Mouse (Mus musculus) T-helper 17 cell (primary cell): ENCODE results near the gene Elovl1.

Experiments used
- in situ Hi-C, 2 experiments: fragments of 300-600 bp; cut with MboI, MseI; formaldehyde crosslinking; loops; 1 replicate in 1 of 2; 2 replicates in 1 of 2; pipeline ENCODE4 v1.15.1; 2025; ENCODE audit warnings: high pct_unique_total_duplicates in 2 of 2

The Elovl1 gene

DNA sequence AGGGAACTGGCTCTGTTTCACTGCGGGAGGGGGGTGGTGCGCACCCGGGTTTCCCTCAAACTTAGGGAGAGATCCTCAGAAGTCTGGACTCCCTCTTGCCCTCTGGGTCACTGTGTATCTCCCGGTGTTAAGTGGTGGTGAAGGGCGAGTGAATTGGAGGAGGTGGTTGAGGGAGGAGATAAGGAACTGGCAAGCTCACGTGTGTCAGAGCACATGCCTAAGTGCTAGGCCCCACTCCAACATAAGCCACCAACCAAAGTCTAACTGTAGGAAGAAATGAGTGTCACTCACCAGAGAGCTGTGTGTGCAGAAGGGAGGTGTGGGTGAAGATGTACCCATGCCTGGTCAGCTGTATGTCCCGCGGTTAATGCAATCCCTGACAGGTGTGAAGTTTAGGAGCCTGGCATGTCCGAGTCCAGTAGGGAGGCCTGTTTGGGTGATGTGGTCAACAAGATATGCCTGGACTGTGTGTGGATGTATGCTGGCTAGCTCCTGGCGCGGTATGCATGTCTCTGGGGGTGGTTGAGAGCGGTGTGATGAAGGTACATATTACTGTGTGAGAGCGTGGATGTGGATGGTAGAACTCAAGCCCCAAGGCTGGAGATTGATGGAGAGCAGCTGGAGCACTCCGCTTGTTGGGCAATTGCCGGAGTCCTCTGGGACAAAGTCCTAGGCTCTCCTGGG is 780 bp downstream of the Elovl1 start:
- in situ Hi-C loops: loop anchor here (10.0 to 25.0 kb wide), 3 partner anchors 534 to 1584 kb away; partner anchors contain the start of gene Dph2 (in 1 of the 2)

DNA sequence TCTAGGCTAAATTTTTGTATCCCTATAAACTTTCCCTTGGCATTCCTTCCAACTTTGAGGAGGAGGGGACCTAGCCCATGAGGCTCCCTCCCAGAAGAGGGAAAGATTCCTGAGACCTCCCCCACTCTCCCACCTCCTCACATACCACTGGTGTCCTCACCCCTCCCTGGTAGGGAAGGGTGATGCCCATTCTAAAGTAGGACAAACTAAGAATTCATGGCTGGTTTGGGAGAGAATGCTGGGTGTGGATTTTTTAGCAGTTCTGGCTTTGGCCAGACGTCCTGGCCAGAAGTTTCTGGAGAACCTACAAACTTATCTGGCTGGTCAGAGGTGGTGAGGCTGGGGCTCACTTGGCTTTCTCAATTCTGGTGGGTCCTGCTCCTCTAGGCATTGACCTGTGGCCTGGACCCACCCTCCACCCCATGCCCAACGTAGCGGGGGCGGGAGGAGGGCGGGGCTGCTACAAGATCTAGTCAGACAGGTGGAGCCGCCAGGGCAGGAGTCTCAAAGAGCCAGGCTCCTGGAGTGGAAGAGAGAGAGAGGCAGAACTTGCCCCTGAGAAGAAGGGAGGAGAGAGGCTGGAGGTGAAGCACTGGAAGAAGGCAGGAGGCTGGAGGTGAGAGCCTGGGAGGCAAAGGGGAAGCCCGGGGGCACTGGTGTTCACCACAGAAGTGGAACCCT is 1.5 kb downstream of the Elovl1 start:
- in situ Hi-C loops: loop anchor here (10.0 to 25.0 kb wide), 3 partner anchors 535 to 1583 kb away; partner anchors contain the start of gene Dph2 (in 1 of the 2)

DNA sequence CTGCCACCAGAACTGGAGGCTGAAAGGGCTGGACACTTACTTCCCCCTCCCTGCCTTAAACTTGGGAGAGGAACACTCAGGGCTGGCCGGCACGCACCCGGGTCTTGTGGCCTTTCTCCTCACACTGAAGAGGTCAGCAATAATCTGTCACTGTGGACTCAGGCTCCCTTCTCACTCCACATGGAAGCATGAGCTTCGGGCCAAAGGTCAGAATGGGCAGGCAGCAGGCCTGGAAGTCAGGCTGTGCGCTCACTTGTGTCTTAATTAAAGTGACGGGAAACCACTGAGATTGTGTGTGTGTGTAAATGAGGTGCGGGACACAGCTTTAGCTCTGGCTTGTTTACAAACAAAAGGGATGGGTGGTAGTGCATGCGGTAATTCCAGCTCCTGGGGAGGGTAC is 4.4 kb downstream of the Elovl1 start:
- in situ Hi-C loops: loop anchor here (10.0 to 25.0 kb wide), 3 partner anchors 258 to 1580 kb away; partner anchors contain the start of gene Ipo13 (in 1 of the 2)

GRCm38 (mm10) chr4:118436820-118437603 is 9.1 kb downstream of the Elovl1 start, which contains the start of gene Cdc20:
Gene Cdc20, minus strand, starts transcription at chr4:118437352.
- in situ Hi-C loops: loop anchor here (5.0 to 25.0 kb wide), 4 partner anchors 262 to 1575 kb away; partner anchors contain the start of gene Ipo13 (in 1 of the 2)

GRCm38 (mm10) chr4:118437829-118438253 is 9.9 kb downstream of the Elovl1 start:
- in situ Hi-C loops: loop anchor here (5.0 to 25.0 kb wide), 4 partner anchors 263 to 1574 kb away; partner anchors contain the start of gene Ipo13 (in 1 of the 2)

- in situ Hi-C loops: loop anchor here in 1 of 2 experiments (25.0 kb wide), 1 partner anchor 1567 kb away; no protein-coding TSS in a partner anchor
These were observed 17.2 kb downstream of the Elovl1 start for GRCm38 (mm10) chr4:118445088-118445487.

DNA sequence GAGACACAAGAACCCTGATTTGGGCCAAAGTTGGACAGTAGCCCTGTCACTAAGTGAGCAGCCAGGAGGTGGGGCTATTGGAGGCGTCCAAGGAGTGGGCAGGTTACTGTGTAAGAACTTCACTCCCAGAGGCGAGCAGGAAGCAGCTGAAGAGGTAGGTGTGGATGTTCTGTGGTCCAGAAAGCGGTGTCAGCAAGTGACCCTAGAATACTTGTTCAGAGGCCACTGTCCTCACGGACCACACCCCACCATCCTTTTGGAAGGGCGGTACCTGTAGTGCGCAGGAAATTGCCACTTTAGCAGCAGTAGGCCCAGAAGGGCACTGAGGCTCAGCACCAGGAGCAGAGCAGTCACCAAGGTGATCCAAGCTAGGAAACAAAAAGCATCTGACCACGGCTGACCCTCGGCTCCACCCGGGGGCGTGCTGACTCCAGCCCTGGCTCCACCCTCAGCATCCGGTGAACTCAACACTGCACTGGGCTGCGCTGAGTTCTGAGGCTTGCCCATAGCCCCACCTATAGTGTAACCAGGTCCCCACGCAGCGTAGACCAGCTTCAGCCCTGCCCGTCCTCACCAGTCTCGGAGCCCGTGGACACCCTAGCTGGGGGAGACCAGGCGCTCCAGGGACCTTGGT is 18.0 kb downstream of the Elovl1 start:
- in situ Hi-C loops: loop anchor here in 1 of 2 experiments (25.0 kb wide), 1 partner anchor 1566 kb away; no protein-coding TSS in a partner anchor

- in situ Hi-C loops: loop anchor here in 1 of 2 experiments (25.0 kb wide), 1 partner anchor 1566 kb away; no protein-coding TSS in a partner anchor
These were observed 18.7 kb downstream of the Elovl1 start for GRCm38 (mm10) chr4:118446415-118447153.

DNA sequence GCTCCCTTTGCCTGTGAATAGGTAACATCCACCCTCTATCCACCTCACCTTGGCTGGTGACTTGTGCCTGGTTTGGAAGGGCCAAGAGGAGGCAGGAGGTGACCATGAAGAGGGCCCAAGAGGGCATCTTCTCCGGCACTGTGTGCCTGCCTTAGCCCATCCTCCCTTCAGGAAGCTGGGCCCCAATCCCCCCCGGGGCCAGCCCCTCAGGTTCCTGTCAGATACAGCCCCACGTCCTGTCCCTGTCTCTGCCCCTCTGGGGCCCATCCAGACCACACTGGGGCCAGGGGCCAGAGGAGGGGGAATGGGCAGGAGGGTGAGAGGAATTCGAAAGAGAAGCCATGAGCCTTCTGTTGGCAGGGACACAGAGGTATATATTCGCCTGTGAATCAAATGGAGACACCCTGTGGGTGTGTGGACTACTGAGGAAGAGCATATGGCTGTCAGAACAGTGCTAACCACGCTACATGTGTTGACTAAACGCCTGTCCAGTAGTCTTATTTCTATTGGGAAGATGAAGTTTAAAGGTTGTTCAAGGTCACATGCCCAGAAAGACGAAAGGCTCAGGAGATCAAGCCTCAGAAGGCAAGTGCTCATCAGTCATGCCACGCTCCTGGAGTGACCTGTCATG is 29.6 kb downstream of the Elovl1 start, which contains the start of gene Mpl:
Gene Mpl, minus strand, starts transcription at position 169 of the 631 bp plus-strand sequence.
- in situ Hi-C loops: no loop called here

DNA sequence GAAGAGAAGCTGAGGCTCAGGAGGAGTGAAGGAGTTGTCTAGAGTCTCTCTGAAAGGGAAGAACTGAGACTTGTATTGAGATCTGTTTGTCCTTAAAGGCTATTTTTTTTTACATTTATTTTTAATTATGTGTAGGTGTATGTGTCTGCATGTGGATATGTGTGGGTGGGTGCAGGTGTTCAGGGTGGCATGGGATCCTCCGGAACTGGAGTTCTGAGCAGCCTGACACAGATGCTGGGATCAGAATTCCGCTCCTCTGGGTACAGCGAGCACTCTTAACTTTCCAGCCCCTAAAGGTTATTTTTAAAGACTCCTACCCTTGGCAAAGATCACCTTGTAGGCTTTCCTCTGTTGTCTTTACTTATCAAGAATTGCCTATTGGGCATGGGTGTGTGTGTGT is 37.1 kb downstream of the Elovl1 start:
- in situ Hi-C loops: loop anchor here in 1 of 2 experiments (10.0 kb wide), 1 partner anchor 1630 kb away; no protein-coding TSS in a partner anchor

DNA sequence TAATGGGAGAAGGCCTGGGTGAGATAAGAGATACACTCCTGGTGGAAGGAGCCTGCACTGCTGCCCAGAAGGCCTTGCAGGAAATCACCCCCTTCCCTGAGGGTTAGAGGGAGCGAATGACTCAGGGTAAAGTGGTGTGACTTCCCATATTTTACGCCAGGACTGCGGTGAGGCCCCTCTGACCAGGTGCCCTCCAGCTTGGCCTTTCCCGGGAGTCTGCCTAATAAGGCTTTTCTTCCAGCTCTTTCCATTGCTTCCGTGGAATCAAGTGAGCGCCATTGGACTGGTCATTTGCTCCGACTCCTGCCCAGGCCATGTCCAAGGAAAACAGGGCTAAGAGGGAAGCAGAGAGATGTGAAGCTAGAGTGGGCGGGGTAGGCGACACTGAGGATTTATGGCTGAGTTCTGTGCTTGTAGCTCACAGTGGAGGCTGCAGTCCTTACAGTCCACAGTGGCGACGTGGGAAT is 37.8 kb downstream of the Elovl1 start:
- in situ Hi-C loops: loop anchor here in 1 of 2 experiments (10.0 kb wide), 1 partner anchor 1631 kb away; no protein-coding TSS in a partner anchor

GRCm38 (mm10) chr4:118471281-118471680 is 43.4 kb downstream of the Elovl1 start:
- in situ Hi-C loops: no loop called here

GRCm38 (mm10) chr4:118472687-118473086 is 44.8 kb downstream of the Elovl1 start:
- in situ Hi-C loops: no loop called here

DNA sequence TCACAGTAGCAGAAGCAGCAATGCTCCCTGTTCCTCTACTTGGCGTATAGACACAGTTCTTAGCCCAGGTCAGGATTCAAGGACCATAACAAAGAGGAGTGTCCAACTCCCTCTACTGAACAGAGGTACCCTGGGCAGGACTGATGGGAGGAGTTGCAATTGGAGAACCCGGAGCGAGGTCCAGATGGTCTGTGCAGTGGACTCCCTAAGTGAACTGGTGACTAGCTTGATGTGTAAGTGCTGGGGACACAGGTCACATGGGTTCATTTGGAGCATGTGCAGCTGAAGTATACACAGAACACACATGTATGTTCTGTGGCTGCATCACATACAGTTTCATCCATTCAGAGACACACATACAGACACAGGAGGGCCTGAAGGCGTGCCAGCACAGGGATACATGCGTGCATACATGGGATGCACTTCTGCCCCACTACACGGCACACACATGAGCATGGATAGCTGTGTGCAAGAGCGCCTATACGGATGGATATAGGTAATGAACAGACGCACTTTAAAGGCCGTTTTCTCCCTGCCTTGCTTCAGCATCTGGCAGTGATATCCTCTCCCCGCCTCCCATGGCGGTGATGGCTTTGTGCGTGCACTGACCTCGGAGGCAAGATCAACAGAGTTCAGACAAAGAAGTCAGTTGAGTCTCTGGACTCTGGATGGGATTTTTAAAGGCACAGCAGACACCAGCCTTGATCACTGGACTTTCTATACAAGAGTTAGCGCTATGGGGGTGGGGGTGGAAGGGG is 49.1 kb downstream of the Elovl1 start:
- in situ Hi-C loops: no loop called here
